In genomic region chr3:97294334-97294733, GRCm38 (mm10) we compare ENCODE assay signal across 13 mouse cellular contexts.
A peak's percentile ranks its signal among the peaks of the same experiment; 100 is the strongest.
DNase-seq lines count a peak whose midpoint lies in the region.
"Had no signal": no experiment of that assay in that cellular context is flagged by ENCODE, and none has a peak within 500 bp of the region (broad histone marks: within the 10 kb centered on the region; RNA-seq: fewer than 3 reads in every experiment).

No protein-coding gene starts in this region.

- peak; percentile 11 for DNase-seq in right cerebral cortex, adult 18-20 months
- no peak for DNase-seq in right cerebral cortex, postnatal 36 days (ENCODE audit: low spot score in 2 of 2)
- peak; percentile 60 to 65 for DNase-seq in CD8-positive naive resting alpha-beta T cell, adult 2 months (ENCODE audit: low read depth in 2 of 2, low spot score in 2 of 2)
- peak; percentile 31 for DNase-seq in induced T-regulatory cell, adult 2 months (ENCODE audit: low read depth)
- peak; percentile 35 for DNase-seq in thymus, postnatal 25 days
- no peak for DNase-seq in yolk sac, embryonic 10.5 days (ENCODE audit: low spot score)
- DNase-seq in testis, postnatal 14 days (ENCODE audit: low spot score): no peak
- DNase-seq: adrenal gland, postnatal 36 days; cerebellum, postnatal 14 days; embryo, embryonic 11 days; layer of hippocampus, postnatal 36 days; liver, postnatal 0 days; lung, postnatal 14 days had no signal

Comparison
In these comparisons a context has a peak if more than half of its experiments do, and no peak if none do; other contexts are left out.
1. DNase-seq: peak in right cerebral cortex, adult 18-20 months (single experiment), CD8-positive naive resting alpha-beta T cell, adult 2 months (2 of 2), induced T-regulatory cell, adult 2 months (single experiment) and thymus, postnatal 25 days (single experiment); none in right cerebral cortex, postnatal 36 days (0 of 2), yolk sac, embryonic 10.5 days (single experiment) and testis, postnatal 14 days (single experiment).